Mouse (Mus musculus) bone marrow, adult 2 months (tissue): ENCODE measurements around the gene Ptprn2.

Experiments used
- CTCF ChIP-seq: fragments of 200-500 bp; IDR thresholded peaks from 2 replicates; pipeline ENCODE4 v1.5.1; 2011; ENCODE audit warnings: low read length, control low read depth; ENCODE audit not compliant: control insufficient read depth, insufficient read depth
- POLR2A ChIP-seq: fragments of 200-500 bp; IDR thresholded peaks from 2 replicates; pipeline ENCODE4 v1.6.1; 2011; ENCODE audit warnings: low read depth, mild to moderate bottlenecking, control low read depth, low read length, borderline replicate concordance; ENCODE audit not compliant: control insufficient read depth

DNA sequence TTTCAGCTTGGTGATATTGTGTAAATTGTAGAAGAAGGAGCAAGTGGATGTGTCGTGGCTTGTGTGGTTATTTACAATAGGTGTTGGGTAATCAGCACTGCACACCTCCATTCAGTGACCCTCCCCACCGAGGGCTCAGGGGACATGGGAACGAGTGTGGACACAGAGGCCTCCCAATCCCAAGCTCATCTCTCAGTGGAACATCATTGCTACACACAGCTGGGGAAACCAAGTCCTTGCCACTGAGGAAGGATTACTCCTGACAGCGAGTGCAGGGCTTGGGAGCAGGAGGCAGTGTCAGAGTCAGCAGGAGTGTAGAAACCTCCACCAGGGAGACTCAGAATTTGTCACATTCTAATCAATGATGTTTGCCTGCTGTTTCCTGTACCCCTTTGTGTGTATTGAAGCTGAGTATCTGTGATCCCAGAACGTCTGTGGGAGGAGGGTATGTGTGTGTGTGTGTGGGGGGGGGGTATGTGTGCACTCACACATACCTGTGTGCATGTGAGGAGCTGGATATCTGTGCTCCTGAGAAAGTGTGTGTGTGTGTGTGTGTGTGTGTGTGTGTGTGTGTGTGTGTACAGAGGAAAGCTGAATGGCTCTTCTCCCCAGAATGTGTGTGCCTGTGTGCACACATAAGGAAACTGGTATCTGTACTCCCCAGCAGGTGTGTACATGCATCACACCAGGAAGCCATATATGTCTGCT lies 599.3 kb downstream of the Ptprn2 start:
- TF ChIP-seq CTCF: no peak
- TF ChIP-seq POLR2A: no peak
